Mouse (Mus musculus) hindbrain, embryonic 15.5 days (tissue): Measurements from ENCODE around the gene Gm17482. TPM values are rescaled to one million over a fixed set of nuclear protein-coding genes. Genes with fewer than 3 reads are reported as not detected.

Experiments used
- ATAC-seq: fragments of 200-750 bp; cut with Nextera tagmentation; 2 replicates; pipeline ENCODE4 v1.8.0; 2017; ENCODE audit warnings: low read depth, moderate number of reproducible peaks, moderate TSS enrichment; ENCODE audit not compliant: low FRiP score
- H3K27ac ChIP-seq: fragments of 300-500 bp; sonication (generic); replicated peaks from 2 replicates; pipeline ENCODE4 v1.5.1; 2015; ENCODE audit warnings: mild to moderate bottlenecking, inconsistent platforms
- H3K27me3 ChIP-seq: fragments of 300-500 bp; sonication (generic); 2 replicates; pipeline ENCODE4 v1.6.1; 2015; ENCODE audit warnings: control low read depth, inconsistent platforms
- H3K36me3 ChIP-seq: fragments of 300-500 bp; sonication (generic); 2 replicates; pipeline ENCODE4 v1.6.1; 2015; ENCODE audit warnings: control low read depth, inconsistent platforms
- H3K4me1 ChIP-seq: fragments of 300-500 bp; sonication (generic); replicated peaks from 2 replicates; pipeline ENCODE4 v1.6.1; 2015; ENCODE audit warnings: control low read depth, inconsistent platforms
- H3K4me2 ChIP-seq: fragments of 300-500 bp; sonication (generic); 2 replicates; pipeline ENCODE4 v1.6.1; 2015; ENCODE audit warnings: moderate library complexity, mild to moderate bottlenecking, inconsistent platforms
- H3K4me3 ChIP-seq: fragments of 300-500 bp; sonication (generic); 2 replicates; pipeline ENCODE4 v1.5.1; 2015; ENCODE audit warnings: mild to moderate bottlenecking, inconsistent platforms
- H3K9ac ChIP-seq: fragments of 300-500 bp; sonication (generic); 2 replicates; pipeline ENCODE4 v1.6.1; 2015; ENCODE audit warnings: inconsistent platforms
- H3K9me3 ChIP-seq: fragments of 300-500 bp; sonication (generic); 2 replicates; pipeline ENCODE4 v1.6.1; 2016; ENCODE audit warnings: control low read depth, inconsistent platforms
- WGBS: fragments of 180-500 bp; shearing (Covaris S2); methylation state at CpG from one replicate; pipeline ENCODE4 v1.1.7; 2015; 5-methylcytosine and 5-hydroxymethylcytosine counted together
- polyA plus RNA-seq: library from polyadenylated mRNA; unstranded; fragments of >200 nt; fragmentation: Nextera tagmentation; extraction: Ambion mirVana; gene quantifications from 2 replicates; pipeline ENCODE4 v1.2.1, GENCODE M21; 2015

Gene Gm17482
- polyA plus RNA-seq, 1 experiment from 2014 or later, result not detected

DNA sequence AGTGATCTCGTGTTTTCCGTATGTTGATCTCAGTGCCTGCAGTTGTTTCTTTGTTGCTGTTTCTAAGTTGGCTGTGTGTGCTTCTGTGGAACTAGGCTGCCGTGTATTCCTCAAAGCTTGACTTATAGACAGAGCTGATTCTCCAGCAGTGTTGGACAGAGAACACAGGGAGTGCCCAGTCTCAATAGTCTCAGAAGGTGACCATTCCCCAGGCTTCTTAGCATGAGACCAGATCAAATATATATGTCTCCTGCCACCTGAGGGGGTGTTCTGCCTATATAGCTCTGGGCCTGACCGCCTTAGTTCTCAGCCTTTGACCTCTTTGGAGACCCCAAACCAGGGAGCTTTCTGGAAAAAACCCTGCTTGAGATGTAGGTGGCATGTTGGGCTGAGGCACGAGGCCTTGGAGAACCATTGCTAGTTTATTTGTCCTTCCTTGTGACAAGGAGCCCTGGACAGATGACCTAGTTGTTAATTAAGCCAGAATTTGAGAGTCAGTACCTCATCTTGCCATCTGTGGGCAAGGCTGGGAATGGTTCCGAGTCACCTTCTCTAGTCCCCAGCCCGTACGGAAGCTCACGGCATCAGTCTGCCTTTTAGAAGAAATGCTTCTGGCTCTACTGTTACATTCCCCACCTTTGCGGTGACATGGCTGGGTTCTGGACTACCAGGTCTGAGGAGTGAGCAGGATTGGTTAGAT, 48.1 kb downstream of the Gm17482 start:
- Histone ChIP-seq H3K4me2 (no peak overlapping the region), H3K4me3 (no peak overlapping the region), H3K36me3 (0 out of 2 replicates have a peak, but pooled peaks cover 6% of the 10 kb centered on the region), H3K27me3 (no peaks in the 10 kb centered on the region), H3K9ac (no peak overlapping the region), H3K9me3 (no peaks in the 10 kb centered on the region), H3K4me1 (no peaks in the 10 kb centered on the region; the same call in 1 of the 2 replicates), H3K27ac (no peak overlapping the region)
- 90% methylated on average over 10 of the region's 10 CpGs for WGBS
- ATAC-seq, result no peak

DNA sequence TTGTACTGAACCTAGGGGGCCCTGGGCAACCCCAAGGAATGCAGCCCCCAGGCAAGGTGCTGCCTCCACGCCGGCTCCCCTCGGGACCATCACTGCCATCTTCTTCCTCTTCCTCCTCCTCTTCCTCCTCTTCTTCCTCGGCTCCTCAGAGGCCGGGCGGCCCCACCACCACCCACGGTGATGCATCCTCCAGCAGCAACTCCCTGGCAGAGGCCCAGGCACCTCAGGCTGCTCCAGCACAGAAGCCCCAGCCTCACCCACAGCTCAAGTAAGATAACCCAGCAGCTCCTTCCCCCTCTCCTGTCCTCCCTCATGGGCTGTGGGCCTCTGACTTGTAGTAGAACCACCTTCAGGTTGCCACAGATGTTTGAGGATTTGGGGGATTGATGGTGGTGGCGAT, 50.9 kb downstream of the Gm17482 start:
- Histone ChIP-seq H3K9ac (no peak overlapping the region), H3K4me3 (no peak overlapping the region), H3K36me3 (peaks cover 9% of the 10 kb centered on the region; the same call in 1 of the 2 replicates), H3K9me3 (no peaks in the 10 kb centered on the region), H3K4me2 (no peak overlapping the region), H3K4me1 (no peaks in the 10 kb centered on the region), H3K27ac (no peak overlapping the region), H3K27me3 (no peaks in the 10 kb centered on the region)
- no peak for ATAC-seq
- 81% methylated on average over 8 of the region's 8 CpGs for WGBS

DNA sequence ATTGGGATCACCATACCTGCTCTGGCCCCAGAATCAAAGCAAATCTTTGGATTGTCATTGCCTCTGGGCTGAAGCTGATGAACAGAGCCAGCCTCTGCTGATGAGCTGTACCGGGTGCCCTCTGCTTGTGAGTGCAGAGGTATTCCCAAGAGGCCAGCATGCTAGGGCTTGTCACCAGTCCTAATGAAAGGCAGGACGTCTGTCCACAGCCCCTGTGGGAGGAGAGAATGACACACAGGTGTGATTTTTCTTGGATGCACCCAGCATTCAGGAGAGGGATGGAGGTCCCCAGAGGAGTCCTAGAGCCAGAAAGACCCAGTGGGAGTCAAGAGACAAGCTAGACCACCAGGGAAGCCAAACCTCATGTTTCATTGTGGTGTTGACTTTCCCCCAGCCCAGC, 52.5 kb downstream of the Gm17482 start:
- no peak overlapping the region for H3K27ac ChIP-seq
- H3K9ac ChIP-seq, result no peak overlapping the region
- no peak for ATAC-seq
- H3K4me1 ChIP-seq, result no peaks in the 10 kb centered on the region
- H3K27me3 ChIP-seq, result no peaks in the 10 kb centered on the region
- H3K4me2 ChIP-seq, result no peak overlapping the region
- no peak overlapping the region for H3K4me3 ChIP-seq
- WGBS, result 74% methylated on average over 2 of the region's 2 CpGs
- peaks cover 3% of the 10 kb centered on the region; the same call in 1 of the 2 replicates for H3K36me3 ChIP-seq
- H3K9me3 ChIP-seq, result no peaks in the 10 kb centered on the region

- Histone ChIP-seq H3K36me3 (peaks cover 3% of the 10 kb centered on the region; the same call in 1 of the 2 replicates), H3K4me2 (no peak overlapping the region), H3K27ac (no peak overlapping the region), H3K9me3 (no peaks in the 10 kb centered on the region), H3K4me3 (no peak overlapping the region), H3K27me3 (no peaks in the 10 kb centered on the region), H3K9ac (no peak overlapping the region), H3K4me1 (no peaks in the 10 kb centered on the region)
- 94% methylated on average over 2 of the region's 2 CpGs for WGBS
- ATAC-seq, result no peak
These were observed 57.0 kb downstream of the Gm17482 start for GRCm38 (mm10) chr6:115284153-115284552.

DNA sequence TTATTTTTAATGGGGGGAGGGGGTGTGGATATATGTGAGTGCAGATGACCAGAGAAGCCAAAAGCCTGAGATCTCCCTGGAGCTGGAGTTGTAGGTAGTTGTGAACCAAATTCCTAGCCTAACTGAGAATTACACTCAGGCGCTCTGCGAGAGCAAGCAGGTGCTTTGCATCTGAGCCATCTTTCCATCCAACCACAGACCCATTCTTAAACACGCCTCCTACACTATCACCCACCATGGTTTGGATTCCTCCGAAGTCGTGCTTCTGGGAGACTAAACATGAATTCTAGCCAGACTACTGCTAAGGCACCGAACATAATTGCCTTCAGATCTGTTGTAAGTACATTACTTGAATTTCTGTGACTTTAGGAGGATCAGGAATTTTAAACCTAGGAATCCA, 59.3 kb downstream of the Gm17482 start:
- no peak for ATAC-seq
- 88% methylated on average over 6 of the region's 6 CpGs for WGBS
- no peak overlapping the region for H3K4me2 ChIP-seq

DNA sequence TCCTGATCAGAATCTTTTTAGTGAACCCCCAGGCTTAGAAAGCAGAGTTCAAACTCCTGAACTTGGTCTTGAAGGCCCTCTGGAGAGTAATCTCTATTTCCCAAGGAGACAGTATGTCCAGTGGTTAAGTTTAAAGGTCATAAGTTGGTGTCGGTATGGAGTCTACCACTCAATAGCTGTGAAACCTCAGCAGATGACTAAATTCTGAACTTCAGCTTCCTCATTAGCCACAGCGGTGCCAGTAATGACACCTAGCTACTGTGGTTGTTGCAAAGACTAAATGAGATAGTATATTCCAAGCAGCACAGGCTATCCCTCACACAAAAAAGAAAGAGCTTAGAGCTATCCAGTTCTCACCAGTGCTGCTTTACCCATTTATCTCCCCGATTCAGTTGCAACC, 61.1 kb downstream of the Gm17482 start:
- H3K27ac ChIP-seq, result no peak overlapping the region
- H3K9me3 ChIP-seq, result no peaks in the 10 kb centered on the region
- no peak overlapping the region for H3K9ac ChIP-seq
- WGBS, result 86% methylated on average over 3 of the region's 3 CpGs
- no peaks in the 10 kb centered on the region for H3K36me3 ChIP-seq
- no peak for ATAC-seq
- no peak overlapping the region for H3K4me2 ChIP-seq
- H3K4me1 ChIP-seq, result no peaks in the 10 kb centered on the region
- no peaks in the 10 kb centered on the region for H3K27me3 ChIP-seq
- H3K4me3 ChIP-seq, result no peak overlapping the region

More for the DNA sequence above, 59.3 kb downstream of the Gm17482 start:
- Histone ChIP-seq H3K4me3 (no peak overlapping the region), H3K9ac (no peak overlapping the region), H3K27ac (no peak overlapping the region), H3K9me3 (no peaks in the 10 kb centered on the region), H3K36me3 (peaks cover 3% of the 10 kb centered on the region; the same call in 1 of the 2 replicates), H3K27me3 (no peaks in the 10 kb centered on the region), H3K4me1 (no peaks in the 10 kb centered on the region)

- Histone ChIP-seq H3K4me3 (no peak overlapping the region), H3K4me2 (no peak overlapping the region), H3K27ac (no peak overlapping the region), H3K4me1 (no peaks in the 10 kb centered on the region), H3K9me3 (no peaks in the 10 kb centered on the region), H3K9ac (no peak overlapping the region), H3K36me3 (no peaks in the 10 kb centered on the region), H3K27me3 (no peaks in the 10 kb centered on the region)
- 49% methylated on average over 5 of the region's 5 CpGs for WGBS
- ATAC-seq, result no peak
These were observed 63.4 kb downstream of the Gm17482 start for GRCm38 (mm10) chr6:115290561-115290960.

DNA sequence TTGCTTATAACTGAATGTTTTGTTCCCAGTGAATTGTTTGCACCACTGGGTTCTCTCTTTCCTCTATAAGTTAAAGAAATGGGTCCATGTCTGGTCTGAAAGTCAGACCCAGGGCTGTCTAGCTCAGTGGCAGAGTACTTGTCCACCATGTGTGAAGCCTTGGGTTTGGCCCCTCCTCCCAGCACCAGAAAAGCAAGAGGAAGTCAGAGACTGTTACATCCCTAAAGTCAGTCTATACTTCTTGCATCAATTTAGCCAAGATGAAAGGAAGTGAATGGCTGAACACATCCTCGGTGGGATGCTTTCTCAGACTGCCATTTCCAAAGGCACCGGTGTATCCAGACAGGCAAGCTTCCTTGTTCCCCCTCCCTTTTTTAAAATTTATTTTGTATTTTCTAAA, 63.9 kb downstream of the Gm17482 start:
- H3K4me1 ChIP-seq, result no peaks in the 10 kb centered on the region
- H3K27ac ChIP-seq, result no peak overlapping the region
- H3K4me2 ChIP-seq, result no peak overlapping the region
- no peaks in the 10 kb centered on the region for H3K9me3 ChIP-seq
- no peak for ATAC-seq
- H3K36me3 ChIP-seq, result no peaks in the 10 kb centered on the region
- WGBS, result 80% methylated on average over 2 of the region's 2 CpGs
- no peak overlapping the region for H3K9ac ChIP-seq
- H3K27me3 ChIP-seq, result no peaks in the 10 kb centered on the region
- no peak overlapping the region for H3K4me3 ChIP-seq

DNA sequence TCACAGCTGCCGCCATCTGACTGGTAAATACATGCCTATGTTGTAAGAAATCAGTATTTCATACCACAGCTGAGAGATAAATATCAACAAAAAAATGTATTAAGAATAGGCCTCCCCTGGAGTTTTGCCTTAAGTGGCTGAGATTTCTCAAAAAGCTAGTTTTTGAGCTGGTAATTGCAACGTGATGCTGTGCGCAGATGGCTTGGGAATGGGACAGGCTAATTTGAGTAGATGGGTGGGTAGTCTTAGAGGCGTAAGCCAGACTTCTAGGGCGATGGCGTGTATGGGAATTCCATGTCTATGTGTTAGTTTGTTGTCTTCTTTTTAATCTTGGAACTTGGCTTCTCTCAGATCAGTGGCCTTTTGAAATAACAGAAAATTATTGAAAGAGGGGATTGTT, 64.7 kb downstream of the Gm17482 start:
- H3K4me2 ChIP-seq, result no peak overlapping the region
- WGBS, result 88% methylated on average over 6 of the region's 6 CpGs
- no peaks in the 10 kb centered on the region for H3K36me3 ChIP-seq
- H3K9ac ChIP-seq, result no peak overlapping the region
- H3K9me3 ChIP-seq, result no peaks in the 10 kb centered on the region
- no peak overlapping the region for H3K27ac ChIP-seq
- H3K27me3 ChIP-seq, result no peaks in the 10 kb centered on the region
- ATAC-seq, result no peak
- H3K4me1 ChIP-seq, result no peaks in the 10 kb centered on the region
- H3K4me3 ChIP-seq, result no peak overlapping the region

DNA sequence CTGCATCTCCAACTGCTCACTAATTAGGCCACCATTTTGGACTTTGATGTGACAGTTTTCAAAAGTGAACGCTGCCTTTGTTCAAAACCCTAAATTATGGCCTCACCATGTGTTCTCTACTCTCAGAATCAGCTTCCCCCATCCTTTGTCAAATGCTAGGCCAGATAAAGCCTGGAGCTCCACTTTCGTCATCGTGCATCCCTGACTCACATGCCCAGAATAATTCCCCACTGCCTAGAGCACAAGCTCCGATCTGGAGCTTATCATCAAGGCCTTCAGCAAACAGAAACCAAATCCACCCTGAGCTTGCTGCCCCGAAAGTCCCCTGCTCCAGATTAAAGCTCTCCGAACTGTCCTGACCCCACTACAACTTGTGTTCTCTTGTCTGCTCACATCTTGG, 65.5 kb downstream of the Gm17482 start:
- H3K9ac ChIP-seq, result no peak overlapping the region
- 79% methylated on average over 6 of the region's 6 CpGs for WGBS
- H3K4me2 ChIP-seq, result no peak overlapping the region
- H3K27ac ChIP-seq, result no peak overlapping the region
- H3K4me1 ChIP-seq, result no peaks in the 10 kb centered on the region
- no peaks in the 10 kb centered on the region for H3K36me3 ChIP-seq
- ATAC-seq, result no peak
- no peaks in the 10 kb centered on the region for H3K27me3 ChIP-seq
- no peak overlapping the region for H3K4me3 ChIP-seq
- H3K9me3 ChIP-seq, result no peaks in the 10 kb centered on the region

DNA sequence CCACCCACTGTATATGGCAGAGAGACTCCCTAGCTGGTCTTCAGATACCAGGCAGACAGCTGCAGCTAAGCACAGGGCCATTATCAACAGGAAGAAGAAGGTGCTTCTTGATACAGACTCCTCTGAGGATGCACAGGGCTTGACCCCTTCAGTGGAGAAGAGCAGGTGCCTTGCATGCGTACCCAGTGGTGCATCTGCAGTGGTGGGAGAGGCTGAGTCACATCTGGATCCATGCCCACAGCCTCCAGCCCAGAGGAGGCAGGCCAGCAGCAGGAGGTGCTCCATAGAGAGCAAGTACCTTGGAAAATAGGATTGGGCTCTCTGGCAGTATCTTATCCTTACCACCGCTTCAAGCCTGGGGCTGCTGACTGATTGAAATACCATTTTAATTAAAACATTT, 66.7 kb downstream of the Gm17482 start:
- Histone ChIP-seq H3K4me3 (no peak overlapping the region), H3K9me3 (no peaks in the 10 kb centered on the region), H3K9ac (no peak overlapping the region), H3K4me2 (no peak overlapping the region), H3K27ac (no peak overlapping the region), H3K4me1 (no peaks in the 10 kb centered on the region), H3K27me3 (no peaks in the 10 kb centered on the region), H3K36me3 (no peaks in the 10 kb centered on the region)
- no peak for ATAC-seq
- 77% methylated on average over 2 of the region's 2 CpGs for WGBS

DNA sequence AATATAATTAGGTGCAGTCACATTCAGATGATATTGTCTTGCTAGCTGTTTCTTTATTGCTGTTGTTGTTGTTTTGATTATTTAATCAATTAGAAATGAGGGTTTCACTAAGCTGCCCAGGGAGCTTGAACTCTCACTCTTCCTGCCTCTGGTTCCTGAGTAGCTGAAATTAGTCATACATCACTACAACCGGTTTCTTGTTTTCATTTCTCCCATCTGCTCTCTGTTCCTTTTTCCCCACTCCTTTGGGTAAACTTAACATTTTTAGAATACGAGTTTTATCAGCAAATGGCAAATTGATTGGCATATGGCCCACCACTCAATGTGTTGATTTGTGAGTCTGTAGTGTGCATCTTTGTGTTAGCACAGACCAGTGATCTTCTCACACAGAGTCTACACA, 80.0 kb downstream of the Gm17482 start:
- Histone ChIP-seq H3K4me3 (no peak overlapping the region), H3K4me1 (no peaks in the 10 kb centered on the region), H3K9ac (no peak overlapping the region), H3K9me3 (no peaks in the 10 kb centered on the region), H3K27me3 (no peaks in the 10 kb centered on the region), H3K27ac (no peak overlapping the region), H3K36me3 (no peaks in the 10 kb centered on the region), H3K4me2 (no peak overlapping the region)
- WGBS, result 80% methylated on average over 2 of the region's 2 CpGs
- no peak for ATAC-seq
